Mouse (Mus musculus) adrenal gland, postnatal 4 days (tissue): ENCODE data around the gene Carnmt1. TPM values are rescaled to one million over a fixed set of nuclear protein-coding genes. Genes with fewer than 3 reads are reported as not detected.

ENCODE experiments used
- DNase-seq, 2 experiments: peaks; one replicate each; pipeline ENCODE4 v3.0.0; 2021 to 2022; ENCODE audit warnings: low spot score in 2 of 2, mixed read lengths in 2 of 2
- total RNA-seq, 2 experiments: library from RNA; stranded (reverse); gene quantifications; 2 replicates each; pipeline ENCODE4 v1.2.3; 2021

Carnmt1 gene
- total RNA-seq, 2 experiments from 2014 or later = 17.3 to 19.1 TPM

DNA sequence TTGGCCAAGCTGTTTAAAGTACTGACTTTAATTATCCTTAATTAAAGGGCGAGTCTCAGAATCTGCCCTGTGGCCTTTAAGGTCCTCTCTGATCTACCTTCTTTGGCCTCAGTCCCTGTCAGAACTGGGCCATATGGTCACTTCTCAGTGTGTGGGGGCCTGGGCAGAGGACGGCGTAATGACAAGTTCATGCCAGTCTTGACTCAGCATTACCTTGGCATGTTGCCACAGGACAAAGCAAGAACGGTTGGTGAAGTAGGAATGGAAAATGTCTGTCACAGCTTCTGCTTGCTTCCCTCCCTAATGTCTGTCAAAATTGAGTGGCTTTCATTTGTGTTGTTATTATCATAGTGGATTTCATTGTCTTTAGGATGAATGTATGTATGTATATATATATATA lies 18.0 kb upstream of the Carnmt1 start:
- DNase-seq = no peak

DNA sequence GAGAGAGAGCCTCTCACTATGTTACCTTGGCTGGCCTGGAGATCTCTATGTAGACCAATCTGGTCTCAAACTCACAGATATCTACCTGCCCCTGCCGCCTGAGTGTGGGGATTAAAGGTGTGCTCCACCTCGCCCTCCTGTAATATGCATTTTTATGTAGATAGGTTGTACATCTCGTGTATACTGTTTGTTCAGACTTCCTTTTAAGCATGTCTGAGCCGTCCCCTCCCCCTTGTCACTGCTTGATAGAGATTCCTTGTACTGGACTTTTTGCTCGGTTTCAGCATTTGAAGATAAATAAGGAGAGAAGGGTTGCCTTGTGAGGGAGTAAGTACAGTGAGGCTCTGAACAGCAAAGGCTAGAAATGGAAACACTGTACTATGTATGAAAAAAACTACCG lies 17.5 kb upstream of the Carnmt1 start:
- no peak for DNase-seq

GRCm38 (mm10) chr19:18654330-18654729 lies 16.2 kb upstream of the Carnmt1 start:
- no peak for DNase-seq

GRCm38 (mm10) chr19:18654984-18655383 lies 15.6 kb upstream of the Carnmt1 start:
- no peak for DNase-seq

GRCm38 (mm10) chr19:18655999-18656398 lies 14.6 kb upstream of the Carnmt1 start:
- no peak for DNase-seq

- no peak for DNase-seq
Measured at GRCm38 (mm10) chr19:18658473-18658872, 12.1 kb upstream of the Carnmt1 start.

GRCm38 (mm10) chr19:18659349-18659748 lies 11.2 kb upstream of the Carnmt1 start:
- DNase-seq = no peak

GRCm38 (mm10) chr19:18660466-18660865 lies 10.1 kb upstream of the Carnmt1 start:
- no peak for DNase-seq

- DNase-seq = no peak
Measured at GRCm38 (mm10) chr19:18661683-18662082, 8.9 kb upstream of the Carnmt1 start.

DNA sequence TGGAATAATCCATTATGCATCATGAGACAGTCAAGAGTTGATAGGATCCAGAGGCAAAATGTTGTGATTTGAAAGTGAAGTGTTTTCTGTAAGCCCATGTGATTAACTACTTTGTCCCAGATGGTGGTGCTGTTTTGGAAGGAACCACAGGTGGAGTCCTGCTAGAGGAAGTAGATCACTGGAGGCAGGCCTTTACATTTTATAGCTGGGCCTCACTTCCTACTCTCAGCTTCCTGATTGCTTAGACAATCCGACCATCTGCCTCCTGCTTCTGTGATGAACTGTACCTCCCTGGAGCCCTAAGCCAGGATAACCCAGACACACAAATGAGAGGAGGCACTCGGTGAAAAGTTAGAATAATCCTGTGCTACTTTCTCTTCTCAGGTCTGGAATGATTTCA lies 6.7 kb upstream of the Carnmt1 start:
- DNase-seq = no peak

- no peak for DNase-seq
Measured at GRCm38 (mm10) chr19:18666966-18667365, 3.6 kb upstream of the Carnmt1 start.

DNA sequence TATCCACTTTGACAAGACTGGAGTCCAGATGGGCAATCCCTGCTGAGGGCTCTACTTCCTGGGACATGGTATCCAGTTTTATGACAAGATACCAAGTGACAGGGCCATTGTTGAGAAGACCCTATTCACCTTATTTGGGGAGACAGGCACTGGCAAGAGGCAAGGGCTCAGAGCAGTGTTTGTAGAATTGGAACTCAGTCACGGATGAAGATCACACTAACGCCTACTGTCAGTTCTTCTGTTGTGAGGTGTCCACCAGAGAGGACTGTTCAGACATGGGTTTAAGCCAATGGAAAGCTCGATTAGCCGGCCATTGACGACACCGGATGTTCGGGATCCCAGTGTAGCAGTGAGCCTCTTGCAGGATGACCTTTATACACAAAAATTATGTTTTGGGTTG lies 1.0 kb upstream of the Carnmt1 start:
- no peak for DNase-seq

- peak; percentile 24 to 25 for DNase-seq
Measured at GRCm38 (mm10) chr19:18671056-18671741, 635 bp downstream of the Carnmt1 start.

- no peak for DNase-seq
Measured at GRCm38 (mm10) chr19:18672498-18672897, 1.9 kb downstream of the Carnmt1 start.

DNA sequence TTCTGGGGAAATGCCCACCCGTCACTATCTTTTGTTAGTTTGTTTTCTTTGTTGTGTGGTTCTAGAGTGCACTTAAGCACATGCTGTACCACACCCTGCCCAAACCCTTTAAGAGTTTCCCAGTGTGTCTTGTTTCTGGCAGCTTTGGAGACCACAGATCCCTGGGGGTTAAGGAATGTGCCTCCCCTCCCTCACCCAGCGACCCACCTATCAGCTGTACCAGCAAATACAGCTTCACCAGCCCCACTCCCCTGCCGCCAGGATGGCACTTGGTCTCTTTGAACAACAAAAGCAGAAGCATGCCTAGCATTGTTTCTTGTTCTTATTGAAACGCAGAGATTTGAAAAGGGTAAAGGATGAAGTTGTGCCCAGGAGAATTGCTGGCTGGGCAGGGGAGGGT lies 2.6 kb downstream of the Carnmt1 start:
- no peak for DNase-seq

DNA sequence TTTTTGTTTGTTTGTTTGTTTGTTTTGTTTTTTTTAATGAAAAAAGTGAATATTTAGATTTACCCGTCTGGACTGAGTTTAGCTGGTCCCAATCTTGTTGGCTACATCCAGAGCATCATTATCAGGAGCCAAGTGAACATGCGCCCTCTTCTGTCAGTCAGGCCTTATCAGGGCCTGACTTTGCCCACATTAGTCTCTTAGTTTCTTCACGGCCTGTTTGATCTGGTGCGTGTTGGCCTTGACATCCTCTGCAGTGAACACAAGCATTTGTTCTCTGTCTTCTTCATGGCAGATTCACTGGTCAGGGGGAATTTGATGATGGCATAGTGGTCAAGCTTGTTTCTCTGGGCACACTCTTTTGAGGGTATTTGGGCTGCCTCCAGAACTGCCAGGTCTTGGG lies 11.6 kb downstream of the Carnmt1 start:
- no peak for DNase-seq

GRCm38 (mm10) chr19:18687556-18687955 lies 17.0 kb downstream of the Carnmt1 start:
- no peak for DNase-seq

DNA sequence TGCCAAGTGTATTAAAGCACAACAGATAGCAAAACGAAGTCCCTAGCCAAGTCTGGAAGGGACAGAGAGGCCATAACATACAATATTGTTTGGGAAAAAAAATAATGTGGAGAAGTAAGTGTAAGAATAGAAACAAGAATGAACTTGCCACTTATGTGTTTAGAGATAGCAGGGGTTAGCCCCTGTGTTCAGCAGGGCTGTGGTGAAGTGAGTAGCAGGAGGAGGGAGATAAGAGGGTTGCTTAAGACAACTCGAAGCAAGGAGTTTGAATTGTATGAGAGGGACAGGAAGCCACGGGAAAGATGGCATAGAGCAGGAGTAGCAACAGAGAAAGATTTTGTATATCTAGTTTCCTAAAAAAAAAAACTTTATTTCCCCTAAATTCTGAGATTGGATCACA lies 21.6 kb downstream of the Carnmt1 start:
- DNase-seq = no peak

DNA sequence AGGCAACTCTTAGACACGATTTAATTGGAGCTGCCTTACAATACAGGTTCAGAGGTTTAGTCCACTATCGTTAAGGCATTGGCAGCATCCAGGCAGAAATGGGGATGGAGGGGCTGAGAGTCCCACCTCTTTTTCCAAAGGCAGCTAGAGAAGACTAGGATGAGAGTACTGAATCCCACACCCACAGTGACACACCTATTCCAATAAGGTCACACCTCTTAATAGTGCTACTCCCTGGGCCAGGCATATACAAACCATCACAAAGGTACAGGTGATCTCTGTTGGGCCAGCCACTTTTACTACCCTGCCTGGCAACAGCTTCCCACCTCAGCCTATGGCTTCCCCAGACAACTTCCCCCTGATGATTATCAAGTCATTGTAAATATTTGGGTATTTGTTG lies 22.2 kb downstream of the Carnmt1 start:
- DNase-seq = no peak

GRCm38 (mm10) chr19:18695116-18695515 lies 24.6 kb downstream of the Carnmt1 start:
- DNase-seq = no peak

DNA sequence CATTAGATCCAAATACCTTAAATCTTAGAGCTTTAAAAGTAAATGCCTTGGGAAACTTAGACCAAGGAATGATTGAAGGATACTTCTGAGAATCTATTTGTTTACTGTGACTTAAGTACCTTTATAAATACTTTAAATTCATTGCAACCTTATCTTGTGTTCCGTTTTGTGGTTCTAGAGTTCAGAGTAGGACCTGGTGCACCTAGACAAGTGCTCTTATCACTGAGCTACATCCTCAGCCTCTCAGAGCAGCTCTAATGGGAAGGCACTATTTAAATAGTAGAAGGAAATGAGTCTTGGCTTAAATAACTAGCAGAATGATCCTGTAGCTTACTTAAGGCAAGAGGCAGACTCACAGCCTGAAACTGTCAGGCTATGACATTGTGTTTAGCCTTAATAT lies 25.0 kb downstream of the Carnmt1 start:
- DNase-seq = no peak

DNA sequence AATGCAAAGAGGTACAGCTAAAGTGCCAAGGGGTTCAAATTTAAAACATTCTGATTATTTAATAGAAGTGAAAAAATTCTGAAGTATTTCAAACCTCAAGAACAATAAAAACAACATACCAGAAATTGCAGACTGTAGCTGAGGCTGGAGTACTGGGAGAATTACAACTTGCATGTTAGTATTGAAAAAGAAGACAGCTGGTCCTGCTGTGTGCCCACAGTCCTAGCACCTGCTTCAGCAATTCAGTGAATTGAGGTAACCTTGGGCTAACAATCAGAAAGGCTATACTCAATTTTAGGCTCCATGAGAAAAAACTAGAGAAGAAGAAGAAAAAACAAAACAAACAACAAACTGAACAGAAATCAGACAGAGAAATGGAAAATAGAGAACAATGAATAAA lies 37.5 kb downstream of the Carnmt1 start:
- DNase-seq = no peak

- DNase-seq = no peak
Measured at GRCm38 (mm10) chr19:18710903-18711302, 40.3 kb downstream of the Carnmt1 start.

DNA sequence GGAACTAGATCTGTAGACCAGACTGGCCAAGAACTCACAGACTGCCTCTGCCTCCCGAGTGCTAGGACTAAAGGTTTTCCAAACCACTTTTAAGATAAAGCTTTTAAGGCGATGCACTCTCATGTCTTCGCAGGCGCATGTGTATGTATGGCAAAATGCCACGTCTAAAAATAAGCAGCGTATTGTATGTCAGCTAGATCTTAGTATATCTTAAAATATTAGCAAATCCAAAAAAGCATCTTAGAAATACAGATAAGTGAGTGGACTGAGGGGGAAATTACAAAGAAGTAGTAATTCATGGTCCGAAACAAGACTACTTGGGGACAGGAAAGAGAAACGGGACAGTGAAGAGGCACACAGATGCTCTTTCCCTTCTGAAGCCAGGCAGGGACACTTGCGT lies 41.0 kb downstream of the Carnmt1 start:
- DNase-seq = no peak
